Mouse (Mus musculus) neural tube, embryonic 14.5 days (tissue): ENCODE measurements around the gene Nol12. TPM values are rescaled to one million over a fixed set of nuclear protein-coding genes. Genes with fewer than 3 reads are reported as not detected.

ENCODE experiments used
- ATAC-seq: fragments of 200-750 bp; cut with Nextera tagmentation; 2 replicates; pipeline ENCODE4 v1.8.0; 2017; ENCODE audit warnings: low read depth, mild to moderate bottlenecking, moderate TSS enrichment, moderate library complexity
- H3K27ac ChIP-seq: fragments of 300-500 bp; sonication (generic); 2 replicates; pipeline ENCODE4 v1.5.1; 2014; ENCODE audit warnings: low read depth, mild to moderate bottlenecking, control low read depth, low read length, moderate library complexity, mixed read lengths
- H3K27me3 ChIP-seq: fragments of 300-500 bp; sonication (generic); 2 replicates; pipeline ENCODE4 v1.6.1; 2014; ENCODE audit warnings: low read length; ENCODE audit not compliant: control insufficient read depth, insufficient read depth
- H3K36me3 ChIP-seq: fragments of 300-500 bp; sonication (generic); 2 replicates; pipeline ENCODE4 v1.6.1; 2014; ENCODE audit warnings: low read length, mixed read lengths; ENCODE audit not compliant: control insufficient read depth, insufficient read depth
- H3K4me1 ChIP-seq: fragments of 300-500 bp; sonication (generic); 2 replicates; pipeline ENCODE4 v1.6.1; 2014; ENCODE audit warnings: low read length; ENCODE audit not compliant: control insufficient read depth, insufficient read depth
- H3K4me2 ChIP-seq: fragments of 300-500 bp; sonication (generic); 2 replicates; pipeline ENCODE4 v1.6.1; 2014; ENCODE audit warnings: mild to moderate bottlenecking, low read depth, low read length, control low read depth
- H3K4me3 ChIP-seq: fragments of 300-500 bp; sonication (generic); 2 replicates; pipeline ENCODE4 v1.5.1; 2014; ENCODE audit warnings: low read depth, low read length, control low read depth, mixed read lengths
- H3K9ac ChIP-seq: fragments of 300-500 bp; sonication (generic); replicated peaks from 2 replicates; pipeline ENCODE4 v1.6.1; 2014; ENCODE audit warnings: low read depth, mild to moderate bottlenecking, control low read depth, low read length, mixed read lengths
- H3K9me3 ChIP-seq: fragments of 300-500 bp; sonication (generic); 2 replicates; pipeline ENCODE4 v1.6.1; 2016; ENCODE audit warnings: low read length; ENCODE audit not compliant: control insufficient read depth
- WGBS: fragments of 180-500 bp; shearing (Covaris S2); extraction: QIAGEN DNeasy Blood & Tissue Kit; methylation state at CpG from one replicate; pipeline ENCODE4 v1.1.7; 2014; 5-methylcytosine and 5-hydroxymethylcytosine counted together
- microRNA-seq: library from miRNA; unstranded; fragments of <30 nt; microRNA quantifications from one replicate; pipeline ENCODE4, GENCODE M21; 2016
- polyA plus RNA-seq: library from polyadenylated mRNA; unstranded; fragments of >200 nt; fragmentation: Nextera tagmentation; extraction: Ambion mirVana; gene quantifications from 2 replicates; pipeline ENCODE4 v1.2.1, GENCODE M21; 2014

The Nol12 gene
- polyA plus RNA-seq, 1 experiment from 2014 or later, result 66.0 TPM

DNA sequence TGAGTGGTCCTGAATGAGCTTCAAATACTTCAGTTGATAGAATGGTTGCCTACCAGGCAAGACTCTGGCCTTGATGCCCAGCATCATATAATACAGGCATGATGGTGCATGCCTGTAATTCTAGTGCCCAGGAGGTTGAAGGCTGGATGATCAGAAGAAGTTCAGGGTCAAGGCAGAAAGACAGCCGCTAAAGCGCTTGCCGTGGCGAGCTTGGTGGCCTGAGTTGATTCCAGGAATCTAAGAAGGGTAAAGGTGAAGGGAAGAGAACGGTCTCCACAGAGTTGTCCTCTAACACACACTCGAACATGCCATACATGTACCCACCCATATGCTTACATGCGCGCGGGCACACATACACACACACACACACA, 55.3 kb downstream of the Nol12 start:
- no peak for ATAC-seq
- H3K9ac ChIP-seq, result no peak overlapping the region
- H3K4me1 ChIP-seq, result peaks cover 11% of the 10 kb centered on the region
- no peak overlapping the region for H3K4me2 ChIP-seq
- 96% methylated on average over 9 of the region's 9 CpGs for WGBS
- H3K36me3 ChIP-seq, result peaks cover 38% of the 10 kb centered on the region
- H3K27ac ChIP-seq, result no peak overlapping the region
- H3K9me3 ChIP-seq, result no peaks in the 10 kb centered on the region
- H3K4me3 ChIP-seq, result no peak overlapping the region
- H3K27me3 ChIP-seq, result no peaks in the 10 kb centered on the region

DNA sequence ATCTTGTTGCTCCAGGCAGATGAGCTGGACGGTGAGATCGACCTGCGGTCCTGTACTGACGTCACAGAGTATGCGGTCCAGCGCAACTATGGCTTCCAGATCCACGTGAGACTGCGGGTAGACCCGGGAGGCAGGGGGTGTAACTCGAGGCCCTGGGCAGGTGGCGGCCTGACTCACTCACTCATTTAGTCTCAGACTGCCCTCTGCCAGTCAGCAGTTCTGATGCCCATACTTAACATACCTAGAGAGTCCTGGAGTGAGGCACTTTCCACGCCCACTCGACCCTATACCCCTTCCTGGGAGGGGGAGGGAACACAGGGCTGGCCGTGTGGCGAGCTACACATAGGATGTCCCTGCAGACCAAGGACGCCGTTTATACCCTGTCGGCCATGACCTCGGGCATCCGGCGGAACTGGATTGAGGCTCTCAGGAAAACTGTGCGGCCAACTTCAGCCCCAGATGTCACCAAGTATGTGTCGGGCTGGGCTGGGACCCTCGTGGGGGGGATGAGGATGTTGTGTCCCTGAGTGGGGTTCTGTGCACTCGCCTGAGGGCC, 56.3 kb downstream of the Nol12 start:
- WGBS, result 97% methylated on average over 25 of the region's 25 CpGs
- H3K4me1 ChIP-seq, result peaks cover 11% of the 10 kb centered on the region
- peaks cover 40% of the 10 kb centered on the region for H3K36me3 ChIP-seq
- no peak overlapping the region for H3K27ac ChIP-seq
- no peak overlapping the region for H3K4me2 ChIP-seq
- H3K27me3 ChIP-seq, result no peaks in the 10 kb centered on the region
- no peak overlapping the region for H3K9ac ChIP-seq
- H3K4me3 ChIP-seq, result no peak overlapping the region
- no peaks in the 10 kb centered on the region for H3K9me3 ChIP-seq
- no peak for ATAC-seq

DNA sequence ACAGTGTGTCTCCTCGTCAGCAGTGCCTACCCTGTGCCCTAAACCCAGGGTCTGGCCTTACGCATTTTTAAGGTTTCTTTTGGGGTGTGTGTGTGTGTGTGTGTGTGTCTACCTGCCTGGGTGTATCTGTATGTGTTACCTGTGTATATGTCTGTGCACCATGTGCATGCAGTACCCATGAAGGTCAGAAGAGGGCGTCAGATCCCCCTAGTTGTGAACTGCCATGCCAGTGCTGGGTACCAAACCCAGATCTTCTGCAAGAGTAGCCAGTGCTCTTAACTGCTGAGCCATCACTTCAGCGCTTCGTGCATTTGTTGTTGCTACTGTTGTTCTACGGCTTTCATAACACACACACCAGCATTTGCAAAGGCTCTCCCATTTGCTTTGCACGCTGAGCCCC, 57.5 kb downstream of the Nol12 start:
- peaks cover 40% of the 10 kb centered on the region for H3K36me3 ChIP-seq
- no peak overlapping the region for H3K9ac ChIP-seq
- no peaks in the 10 kb centered on the region for H3K9me3 ChIP-seq
- no peak for ATAC-seq
- no peak overlapping the region for H3K4me3 ChIP-seq
- peaks cover 11% of the 10 kb centered on the region for H3K4me1 ChIP-seq
- no peak overlapping the region for H3K4me2 ChIP-seq
- no peak overlapping the region for H3K27ac ChIP-seq
- WGBS, result 92% methylated on average over 7 of the region's 7 CpGs
- H3K27me3 ChIP-seq, result no peaks in the 10 kb centered on the region

DNA sequence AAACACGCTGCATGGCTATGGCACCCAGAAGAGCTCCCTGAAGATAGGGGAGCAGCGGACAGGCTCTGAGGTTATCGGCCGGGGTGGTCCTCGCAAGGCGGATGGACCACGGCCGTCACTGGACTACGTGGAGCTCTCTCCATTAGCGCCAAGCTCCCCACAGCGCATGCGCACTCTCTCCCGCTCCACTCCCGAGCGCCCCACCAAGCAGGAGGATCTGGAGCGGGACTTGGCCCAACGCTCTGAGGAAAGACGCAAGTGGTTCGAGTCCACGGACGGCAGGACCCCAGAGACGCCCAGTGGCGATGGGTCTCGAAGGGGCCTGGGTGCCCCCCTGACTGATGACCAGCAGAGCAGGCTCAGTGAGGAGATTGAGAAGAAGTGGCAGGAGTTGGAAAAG, 58.2 kb downstream of the Nol12 start:
- Histone ChIP-seq H3K4me1 (peaks cover 6% of the 10 kb centered on the region), H3K9ac (no peak overlapping the region), H3K4me2 (no peak overlapping the region), H3K27me3 (no peaks in the 10 kb centered on the region), H3K9me3 (no peaks in the 10 kb centered on the region), H3K4me3 (no peak overlapping the region), H3K27ac (no peak overlapping the region), H3K36me3 (peaks cover 40% of the 10 kb centered on the region)
- 95% methylated on average over 24 of the region's 24 CpGs for WGBS
- no peak for ATAC-seq

Small RNA genes within 50 kb of the gene (microRNA-seq; reads per million reads assigned to microRNA genes)
- gene Mir6955, result not detected

Other genes with a start within 250 kb of the Nol12 start
- 4.1 and 6.8 TPM in 2 replicates for gene Elfn2, start 216.2 kb upstream of the Nol12 start, polyA plus RNA-seq
- 6.9 and 10.2 TPM in 2 replicates for gene Mfng, start 161.5 kb upstream of the Nol12 start, polyA plus RNA-seq
- gene Card10, start 131.9 kb upstream of the Nol12 start, polyA plus RNA-seq, result 1.8 and 2.2 TPM in 2 replicates
- gene Cdc42ep1, start 92.3 kb upstream of the Nol12 start, polyA plus RNA-seq, result 4.6 and 7.7 TPM in 2 replicates
- gene Lgals2, start 79.4 kb upstream of the Nol12 start, polyA plus RNA-seq, result not detected in 2 replicates
- 31.7 and 37.1 TPM in 2 replicates for gene Gga1, start 57.7 kb upstream of the Nol12 start, polyA plus RNA-seq
- 0.21 TPM in 1 of 2 replicates, not detected in the other for gene Gm49510, start 35.3 kb upstream of the Nol12 start, polyA plus RNA-seq
- gene Sh3bp1, start 35.2 kb upstream of the Nol12 start, polyA plus RNA-seq, result 3.4 and 4.1 TPM in 2 replicates
- gene Pdxp, start 21.0 kb upstream of the Nol12 start, polyA plus RNA-seq, result 74.9 and 84.7 TPM in 2 replicates
- gene Lgals1, start 8.2 kb upstream of the Nol12 start, polyA plus RNA-seq, result 50.7 and 166 TPM in 2 replicates
- 33.9 and 35.4 TPM in 2 replicates for gene Triobp, start 12.8 kb downstream of the Nol12 start, polyA plus RNA-seq
- gene H1f0, start 93.5 kb downstream of the Nol12 start, polyA plus RNA-seq, result 45.6 and 126 TPM in 2 replicates
- not detected in 2 replicates for gene Galr3, start 107.0 kb downstream of the Nol12 start, polyA plus RNA-seq
- gene Ankrd54, start 128.0 kb downstream of the Nol12 start, polyA plus RNA-seq, result 45.9 and 46.2 TPM in 2 replicates
- gene Eif3l, start 140.2 kb downstream of the Nol12 start, polyA plus RNA-seq, result 169 and 183 TPM in 2 replicates
- gene Micall1, start 174.0 kb downstream of the Nol12 start, polyA plus RNA-seq, result 12.6 and 13.1 TPM in 2 replicates
- gene Polr2f, start 206.1 kb downstream of the Nol12 start, polyA plus RNA-seq, result 276 and 304 TPM in 2 replicates
- 13.3 and 18.0 TPM in 2 replicates for gene 1700088E04Rik, start 206.3 kb downstream of the Nol12 start, polyA plus RNA-seq
- gene Sox10, start 230.3 kb downstream of the Nol12 start, polyA plus RNA-seq, result 7.7 and 14.5 TPM in 2 replicates